Comparison of ENCODE assay signal across 8 mouse cellular contexts in the genomic region with DNA sequence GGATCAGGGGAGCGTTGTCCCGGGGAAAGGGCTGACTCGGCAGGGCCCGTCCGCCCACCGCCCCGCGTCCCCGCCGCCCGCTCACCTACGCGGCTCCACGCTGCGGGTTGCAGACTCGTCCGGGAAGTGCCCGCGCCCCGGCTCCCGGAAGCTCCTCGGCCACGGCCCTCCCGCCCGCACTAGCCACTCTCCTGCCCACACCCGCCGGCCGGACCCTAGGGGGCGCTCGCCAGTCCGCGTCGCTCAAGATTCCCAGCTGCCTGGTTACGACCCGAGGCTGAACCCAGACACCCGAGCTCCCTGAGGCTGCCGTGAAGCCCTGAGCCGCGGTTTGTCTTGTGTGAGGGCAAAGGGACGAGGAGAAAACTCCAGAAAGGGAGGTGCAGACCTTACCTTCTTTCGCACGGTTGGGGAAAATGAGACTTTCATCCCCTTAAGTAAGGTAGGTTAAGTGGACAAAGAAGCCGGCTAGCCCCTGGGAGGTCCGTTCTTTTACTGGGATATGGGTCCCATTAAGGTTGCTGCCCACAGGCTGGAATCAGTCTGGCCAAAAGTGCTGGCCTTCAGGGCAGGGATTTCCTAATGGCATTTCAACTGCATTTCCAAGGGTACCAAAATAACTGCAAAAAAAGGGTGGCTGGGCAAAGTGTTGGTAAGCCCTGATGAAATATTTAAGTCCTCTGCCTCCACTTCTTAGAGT. TPM values are rescaled to one million over a fixed set of nuclear protein-coding genes. Genes with fewer than 3 reads are reported as not detected.
DNase-seq lines count a peak whose midpoint lies in the region; ATAC-seq lines count a peak whose summit lies in the region.

A gene (plus strand): TSS at position 404 of the 700 bp plus-strand sequence.
A gene (minus strand): TSS at position 520 of the 700 bp plus-strand sequence.

- ATAC-seq in inflammation-experienced regulatory T-cells, adult 6 months = peak; percentile 76
- peak; percentile 96 for ATAC-seq in megakaryocyte progenitor cell, adult 5-6 weeks (replicated peaks; ENCODE audit: poor library complexity)

- intact Hi-C loops in left cerebral cortex, postnatal 10 days (cut with DNase I) = no loop called here

- peak; percentile 96 to 97 for DNase-seq in adrenal gland, adult 18-20 months (ENCODE audit: low spot score in 2 of 2)
- DNase-seq in embryo, embryonic 11 days = peak; percentile 93
- peak; percentile 91 for DNase-seq in gastrocnemius, postnatal 25 days
- DNase-seq in left cerebral cortex, postnatal 10 days (ENCODE audit: extremely low spot score in 1 of 2, low spot score in 2 of 2) = peak; percentile 67 to 94
- DNase-seq in right cerebral cortex, postnatal 10 days (ENCODE audit: low spot score in 2 of 2) = peak; percentile 83 to 89
- peak; percentile 94 for DNase-seq in urinary bladder, postnatal 25 days (ENCODE audit: low spot score)

RNA-seq across cellular contexts. Expression of the first gene that starts in this region (rescaled TPM):
- 100 to 1,000 TPM; 143 to 160 TPM for total RNA-seq in adrenal gland, adult 18-20 months (2021)
- total RNA-seq in gastrocnemius, postnatal 25 days (2021) = 100 to 1,000 TPM; 156 to 190 TPM
- polyA plus RNA-seq in inflammation-experienced regulatory T-cells, adult 6 months (2017; shearing (Covaris generic)) = 100 to 1,000 TPM in 1 of 3 experiments, 10 to 100 TPM in 2; 87.5 to 100 (median 90.5) TPM
- total RNA-seq in left cerebral cortex, postnatal 10 days (2021) = 10 to 100 TPM; 54.4 to 61.0 TPM
- 82.6 and 84.3 TPM in 2 replicates for total RNA-seq in megakaryocyte progenitor cell, adult 5-6 weeks (2015)
- total RNA-seq in megakaryocyte progenitor cell, adult 5-6 weeks (2017) = 61.6 and 61.7 TPM in 2 replicates

RNA-seq across cellular contexts. Expression of the second gene that starts in this region (rescaled TPM):
- total RNA-seq in adrenal gland, adult 18-20 months (2021) = 1 to 10 TPM; 4.5 to 5.1 TPM
- total RNA-seq in gastrocnemius, postnatal 25 days (2021) = 10 to 100 TPM; 14.7 to 20.4 TPM
- 1 to 10 TPM; 3.8 to 4.5 (median 4.5) TPM for polyA plus RNA-seq in inflammation-experienced regulatory T-cells, adult 6 months (2017; shearing (Covaris generic))
- 1 to 10 TPM; 2.3 to 3.4 TPM for total RNA-seq in left cerebral cortex, postnatal 10 days (2021)
- 7.0 and 7.7 TPM in 2 replicates for total RNA-seq in megakaryocyte progenitor cell, adult 5-6 weeks (2015)
- total RNA-seq in megakaryocyte progenitor cell, adult 5-6 weeks (2017) = 10.3 and 10.4 TPM in 2 replicates

Comparison
In these comparisons a context has a peak if more than half of its experiments do, and no peak if none do; other contexts are left out.
1. Peak in every context shown above with its lines: DNase-seq and ATAC-seq.